Mouse (Mus musculus) mammary gland, adult 2 months (tissue): ENCODE measurements around the gene Olfr681. TPM values are rescaled to one million over a fixed set of nuclear protein-coding genes. Genes with fewer than 3 reads are reported as not detected.

Experiments used
- polyA plus RNA-seq: library from polyadenylated mRNA; depleted of rRNA; stranded (reverse); fragments of >200 nt; gene quantifications from 2 replicates; pipeline ENCODE4 v1.2.3, GENCODE M21; 2012; ENCODE audit warnings: low replicate concordance; rRNA removed

Olfr681 gene
- not detected in 2 replicates for polyA plus RNA-seq

DNA sequence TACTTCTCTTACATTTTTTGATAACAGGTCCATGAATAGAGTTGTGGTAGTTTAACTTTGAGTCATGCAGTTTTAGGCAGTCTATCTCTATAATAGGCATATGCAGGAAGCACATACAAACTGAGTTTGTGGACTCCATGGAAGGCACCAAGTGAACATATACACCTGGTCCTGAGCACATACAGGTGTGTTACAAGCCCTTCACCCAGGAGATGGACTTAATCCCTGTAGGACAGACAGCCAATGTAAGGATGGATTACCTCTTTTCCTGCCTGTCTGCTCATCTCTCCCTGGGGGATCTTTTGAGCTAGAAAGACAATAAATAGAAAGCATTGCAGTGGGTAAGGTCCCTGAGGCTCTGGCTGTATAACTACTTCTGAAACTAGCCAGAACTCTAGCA is at the start of gene Olfr681:
Gene Olfr681 (plus strand): TSS at position 301 of the 400 bp plus-strand sequence.

DNA sequence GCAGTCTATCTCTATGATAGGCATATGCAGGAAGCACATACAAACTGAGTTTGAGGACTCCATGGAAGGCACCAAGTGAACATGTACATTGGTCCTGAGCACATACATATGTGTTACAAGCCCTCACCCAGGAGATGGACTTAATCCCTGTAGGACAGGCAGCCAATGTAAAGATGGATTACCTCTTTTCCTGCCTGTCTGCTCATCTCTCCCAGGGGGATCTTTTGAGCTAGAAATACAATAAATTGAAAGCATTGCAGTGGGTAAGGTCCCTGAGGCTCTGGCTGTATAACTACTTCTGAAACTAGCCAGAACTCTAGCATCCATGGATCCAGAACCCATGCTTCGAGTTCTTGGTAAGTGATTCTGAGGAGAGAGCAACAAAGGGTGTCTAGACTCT is 35.7 kb upstream of the Olfr681 start, which contains the start of gene Olfr679:
Gene Olfr679 (plus strand): TSS at position 301 of the 400 bp plus-strand sequence.

DNA sequence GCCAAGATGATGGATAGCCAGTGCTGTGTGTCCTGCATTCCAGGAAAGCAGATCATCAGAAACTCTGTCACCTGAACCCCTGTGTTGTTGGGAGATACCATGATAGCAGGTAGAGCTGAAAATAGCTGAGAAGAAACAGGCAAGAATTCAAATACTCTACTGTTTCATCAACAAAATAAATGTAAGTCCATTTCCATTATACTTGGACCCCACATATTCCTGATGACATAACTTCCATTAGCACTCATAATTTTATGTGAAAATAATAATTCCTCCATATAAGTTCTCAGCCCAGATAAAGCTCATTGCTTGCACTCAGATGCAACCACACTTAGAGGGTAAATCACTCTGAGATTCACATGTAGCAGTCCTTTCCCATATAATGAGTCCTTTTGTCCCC is 23.9 kb upstream of the Olfr681 start, which contains the start of gene Olfr680-ps1:
Gene Olfr680-ps1 (minus strand): TSS at position 101 of the 400 bp plus-strand sequence.

DNA sequence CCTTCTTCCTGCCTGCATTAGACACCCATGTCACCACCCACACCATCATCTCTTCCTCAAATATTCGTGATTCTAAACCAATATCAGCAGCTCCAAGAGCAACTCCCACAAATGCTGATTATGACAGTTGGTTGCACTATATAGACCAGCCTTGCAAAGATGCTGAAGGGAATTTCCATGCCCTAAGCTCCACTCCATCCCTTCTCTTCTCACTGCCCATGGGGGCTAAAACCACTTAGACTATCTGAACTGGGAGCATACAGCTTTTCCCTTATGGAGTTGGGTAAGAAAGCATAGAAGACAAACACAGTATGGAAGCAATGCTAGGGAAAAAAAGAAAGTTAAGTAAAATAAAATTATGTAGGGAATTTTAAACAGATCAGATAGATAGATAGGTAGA is 30.3 kb downstream of the Olfr681 start, which contains the start of gene Olfr683:
Gene Olfr683 (minus strand): TSS at position 101 of the 400 bp plus-strand sequence.

DNA sequence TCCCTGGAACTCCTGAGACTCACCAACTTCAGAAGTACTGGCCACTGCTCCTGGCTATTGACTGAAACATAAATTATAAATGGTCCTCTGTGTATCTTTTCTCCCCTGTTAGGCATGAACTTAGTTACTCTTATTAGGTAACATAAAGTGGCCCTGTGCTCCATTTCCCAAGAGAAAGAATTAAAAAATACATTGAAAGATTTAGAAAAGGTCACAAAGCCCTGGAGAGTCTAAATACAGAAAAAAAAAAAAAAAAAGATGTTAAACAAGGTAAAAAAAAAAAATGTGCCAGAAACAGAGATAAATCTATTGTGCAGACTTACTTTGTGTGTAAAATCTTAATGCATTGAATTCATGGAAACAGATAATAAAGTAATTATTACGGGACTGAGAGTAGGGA is 46.9 kb downstream of the Olfr681 start, which contains the start of gene Olfr684:
Gene Olfr684 (minus strand): TSS at position 101 of the 400 bp plus-strand sequence.

Other genes starting within 250 kb of the Olfr681 start
- not detected in 2 replicates for gene Olfr665, start 238.8 kb upstream of the Olfr681 start, polyA plus RNA-seq
- gene Olfr666, start 220.9 kb upstream of the Olfr681 start, polyA plus RNA-seq, result not detected in 2 replicates
- gene Olfr667, start 195.4 kb upstream of the Olfr681 start, polyA plus RNA-seq, result not detected in 2 replicates
- not detected in 2 replicates for gene Olfr668, start 188.8 kb upstream of the Olfr681 start, polyA plus RNA-seq
- not detected in 2 replicates for gene Olfr669, start 182.6 kb upstream of the Olfr681 start, polyA plus RNA-seq
- gene Olfr670, start 154.2 kb upstream of the Olfr681 start, polyA plus RNA-seq, result not detected in 2 replicates
- gene Olfr671, start 137.7 kb upstream of the Olfr681 start, polyA plus RNA-seq, result not detected in 2 replicates
- not detected in 2 replicates for gene Olfr672, start 114.8 kb upstream of the Olfr681 start, polyA plus RNA-seq
- gene Olfr675, start 88.4 kb upstream of the Olfr681 start, polyA plus RNA-seq, result not detected in 2 replicates
- not detected in 2 replicates for gene Olfr676, start 84.1 kb upstream of the Olfr681 start, polyA plus RNA-seq
- gene Olfr677, start 65.5 kb upstream of the Olfr681 start, polyA plus RNA-seq, result not detected in 2 replicates
- gene Olfr678, start 52.4 kb upstream of the Olfr681 start, polyA plus RNA-seq, result not detected in 2 replicates
- gene Olfr679, start 35.6 kb upstream of the Olfr681 start, polyA plus RNA-seq, result not detected in 2 replicates
- not detected in 2 replicates for gene Olfr680-ps1, start 24.0 kb upstream of the Olfr681 start, polyA plus RNA-seq
- not detected in 2 replicates for gene Olfr683, start 30.2 kb downstream of the Olfr681 start, polyA plus RNA-seq
- not detected in 2 replicates for gene Olfr684, start 46.8 kb downstream of the Olfr681 start, polyA plus RNA-seq
- not detected in 2 replicates for gene Olfr685, start 69.2 kb downstream of the Olfr681 start, polyA plus RNA-seq
- gene Olfr686, start 90.6 kb downstream of the Olfr681 start, polyA plus RNA-seq, result not detected in 2 replicates
- gene Olfr688, start 171.3 kb downstream of the Olfr681 start, polyA plus RNA-seq, result not detected in 2 replicates
- not detected in 2 replicates for gene Olfr689, start 194.3 kb downstream of the Olfr681 start, polyA plus RNA-seq
- gene Olfr690, start 217.3 kb downstream of the Olfr681 start, polyA plus RNA-seq, result not detected in 2 replicates
- not detected in 2 replicates for gene Olfr691, start 225.4 kb downstream of the Olfr681 start, polyA plus RNA-seq